Mouse (Mus musculus): ENCODE data around the gene Dab1.

Gene Dab1

GRCm38 (mm10) chr4:104696522-104696921, 1077.4 kb downstream of the Dab1 start:
- no peak for DNase-seq

- DNase-seq: no peak
Measured at GRCm38 (mm10) chr4:104697703-104698102, 1078.5 kb downstream of the Dab1 start.

- peak; percentile 52 to 62 for DNase-seq
Measured at GRCm38 (mm10) chr4:104705664-104706645, 1086.8 kb downstream of the Dab1 start.

GRCm38 (mm10) chr4:104712338-104713083, 1093.4 kb downstream of the Dab1 start:
- no peak for DNase-seq

GRCm38 (mm10) chr4:104714925-104715519, 1095.9 kb downstream of the Dab1 start:
- no peak for DNase-seq

GRCm38 (mm10) chr4:104715857-104716256, 1096.7 kb downstream of the Dab1 start:
- no peak for DNase-seq

- DNase-seq: no peak
Measured at GRCm38 (mm10) chr4:104716506-104716905, 1097.3 kb downstream of the Dab1 start.

GRCm38 (mm10) chr4:104718973-104719795, 1100.0 kb downstream of the Dab1 start:
- no peak for DNase-seq

GRCm38 (mm10) chr4:104723527-104724045, 1104.4 kb downstream of the Dab1 start:
- DNase-seq: no peak

GRCm38 (mm10) chr4:104724258-104724657, 1105.1 kb downstream of the Dab1 start:
- DNase-seq: peak; percentile 26 to 28

GRCm38 (mm10) chr4:104725673-104726072, 1106.5 kb downstream of the Dab1 start:
- DNase-seq: peak in 1 of 2 experiments; percentile 35

- no peak for DNase-seq
Measured at GRCm38 (mm10) chr4:104729185-104729584, 1110.0 kb downstream of the Dab1 start.

GRCm38 (mm10) chr4:104746500-104746899, 1127.3 kb downstream of the Dab1 start:
- DNase-seq: no peak

- no peak for DNase-seq
Measured at GRCm38 (mm10) chr4:104754090-104754489, 1134.9 kb downstream of the Dab1 start.

- no peak for DNase-seq
Measured at GRCm38 (mm10) chr4:104760878-104761624, 1141.9 kb downstream of the Dab1 start.

- DNase-seq: no peak
Measured at GRCm38 (mm10) chr4:104766065-104766464, 1146.9 kb downstream of the Dab1 start, which contains the start of gene C8b. Gene C8b (plus strand): TSS chr4:104766317.

GRCm38 (mm10) chr4:104768190-104768589, 1149.0 kb downstream of the Dab1 start:
- DNase-seq: no peak

- no peak for DNase-seq
Measured at GRCm38 (mm10) chr4:104769602-104770001, 1150.4 kb downstream of the Dab1 start.

GRCm38 (mm10) chr4:104770331-104770730, 1151.2 kb downstream of the Dab1 start:
- DNase-seq: no peak

GRCm38 (mm10) chr4:104775601-104776000, 1156.4 kb downstream of the Dab1 start:
- no peak for DNase-seq

- no peak for DNase-seq
Measured at GRCm38 (mm10) chr4:104779460-104779859, 1160.3 kb downstream of the Dab1 start.

Data from cerebellum, postnatal 36 days (tissue).